Mouse (Mus musculus) embryonic facial prominence, embryonic 15.5 days (tissue): ENCODE results near the gene Acot8. TPM values are rescaled to one million over a fixed set of nuclear protein-coding genes. Genes with fewer than 3 reads are reported as not detected.
"Not testable (repeated sequence)": the region's sequence is repeated elsewhere in the genome, so short reads cannot be mapped to it uniquely, and the experiment has no call there.

ENCODE experiments used
- ATAC-seq: fragments of 200-750 bp; cut with Nextera tagmentation; 2 replicates; pipeline ENCODE4 v1.8.0; 2017; ENCODE audit warnings: low read depth, moderate TSS enrichment; ENCODE audit not compliant: insufficient number of reproducible peaks, low FRiP score, low TSS enrichment
- H3K27ac ChIP-seq: fragments of 300-500 bp; sonication (generic); replicated peaks from 2 replicates; pipeline ENCODE4 v1.5.1; 2015; ENCODE audit warnings: mild to moderate bottlenecking, inconsistent platforms
- H3K27me3 ChIP-seq: fragments of 300-500 bp; sonication (generic); 2 replicates; pipeline ENCODE4 v1.6.1; 2015; ENCODE audit warnings: inconsistent platforms
- H3K36me3 ChIP-seq: fragments of 300-500 bp; sonication (generic); 2 replicates; pipeline ENCODE4 v1.6.1; 2015; ENCODE audit warnings: mild to moderate bottlenecking, inconsistent platforms
- H3K4me1 ChIP-seq: fragments of 300-500 bp; sonication (generic); 2 replicates; pipeline ENCODE4 v1.6.1; 2015; ENCODE audit warnings: inconsistent platforms
- H3K4me2 ChIP-seq: fragments of 300-500 bp; sonication (generic); replicated peaks from 2 replicates; pipeline ENCODE4 v1.6.1; 2015; ENCODE audit warnings: mild to moderate bottlenecking, inconsistent platforms
- H3K4me3 ChIP-seq: fragments of 300-500 bp; sonication (generic); replicated peaks from 2 replicates; pipeline ENCODE4 v1.5.1; 2015; ENCODE audit warnings: mild to moderate bottlenecking, inconsistent platforms
- H3K9ac ChIP-seq: fragments of 300-500 bp; sonication (generic); 2 replicates; pipeline ENCODE4 v1.6.1; 2015; ENCODE audit warnings: inconsistent platforms
- H3K9me3 ChIP-seq: fragments of 300-500 bp; sonication (generic); replicated peaks from 2 replicates; pipeline ENCODE4 v1.6.1; 2016; ENCODE audit warnings: inconsistent platforms
- WGBS: fragments of 180-500 bp; shearing (Covaris S2); methylation state at CpG from one replicate; pipeline ENCODE4 v1.1.7; 2015; 5-methylcytosine and 5-hydroxymethylcytosine counted together
- polyA plus RNA-seq: library from polyadenylated mRNA; unstranded; fragments of >200 nt; fragmentation: Nextera tagmentation; extraction: Ambion mirVana; gene quantifications from 2 replicates; pipeline ENCODE4 v1.2.1, GENCODE M21; 2015

Acot8 gene
- polyA plus RNA-seq, 1 experiment from 2014 or later: 20.9 TPM

DNA sequence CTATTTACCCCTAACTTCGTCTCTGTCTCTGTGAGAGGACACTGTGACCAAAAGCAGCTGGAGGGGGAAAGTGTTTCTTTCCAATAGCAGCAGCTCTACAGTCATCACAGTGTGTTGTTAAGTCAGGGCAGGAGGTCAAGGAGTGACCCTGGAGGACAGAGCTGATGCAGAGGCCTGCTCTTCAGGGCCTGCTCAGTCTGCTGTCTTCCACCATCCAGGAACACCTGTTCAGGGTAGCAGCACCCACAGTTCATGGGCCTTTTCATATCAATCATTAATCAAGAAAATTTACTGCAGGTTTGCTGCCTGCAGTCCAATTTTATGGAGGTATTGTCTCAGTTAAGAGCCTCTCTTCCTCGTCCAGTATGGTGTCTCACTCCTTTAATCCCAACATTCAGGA lies 8.9 kb upstream of the Acot8 start:
- H3K4me3 ChIP-seq: no peak overlapping the region
- no peaks in the 10 kb centered on the region for H3K27me3 ChIP-seq
- 58% methylated on average over 2 of the region's 2 CpGs for WGBS
- no peak overlapping the region for H3K9ac ChIP-seq
- no peak overlapping the region for H3K4me2 ChIP-seq
- H3K36me3 ChIP-seq: 0 out of 2 replicates have a peak, but pooled peaks cover 6% of the 10 kb centered on the region
- H3K9me3 ChIP-seq: no peaks in the 10 kb centered on the region
- ATAC-seq: no peak
- H3K4me1 ChIP-seq: 0 out of 2 replicates have a peak, but pooled peaks cover 9% of the 10 kb centered on the region
- no peak overlapping the region for H3K27ac ChIP-seq

- H3K4me1 ChIP-seq: peaks cover 30% of the 10 kb centered on the region
- H3K9me3 ChIP-seq: no peaks in the 10 kb centered on the region
- H3K27ac ChIP-seq: no peak overlapping the region
- no peak for ATAC-seq
- WGBS: 59% methylated on average over 7 of the region's 7 CpGs
- no peaks in the 10 kb centered on the region for H3K27me3 ChIP-seq
- peaks cover 16% of the 10 kb centered on the region for H3K36me3 ChIP-seq
- no peak overlapping the region for H3K4me2 ChIP-seq
- H3K9ac ChIP-seq: no peak overlapping the region
- H3K4me3 ChIP-seq: no peak overlapping the region
Observed at GRCm38 (mm10) chr2:164806614-164807013, 1.9 kb upstream of the Acot8 start.

DNA sequence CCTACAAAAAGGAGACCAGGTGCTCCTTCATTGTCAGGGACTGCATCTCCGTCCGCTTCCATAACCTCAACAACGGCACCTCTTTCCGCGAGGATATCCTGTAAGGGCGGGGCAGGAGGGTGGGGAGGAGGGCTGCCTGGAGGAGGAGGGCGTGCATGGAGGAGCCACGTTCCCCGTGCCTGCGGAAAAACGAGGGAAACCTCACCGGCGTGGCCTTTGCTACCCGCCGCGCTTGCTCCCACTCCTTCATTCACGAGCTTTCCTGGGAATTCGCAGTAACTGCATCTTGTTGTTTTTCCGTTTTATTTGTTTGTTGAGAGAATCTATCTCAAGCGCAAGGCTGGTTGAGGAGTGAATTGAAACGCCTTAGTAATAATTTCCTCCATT lies 643 bp upstream of the Acot8 start:
- peak; percentile 45 for ATAC-seq
- H3K9me3 ChIP-seq: no peaks in the 10 kb centered on the region
- peak overlapping the region; percentile 71 for H3K9ac ChIP-seq
- H3K27ac ChIP-seq: peak overlapping the region; percentile 86
- H3K36me3 ChIP-seq: peaks cover 28% of the 10 kb centered on the region
- peak overlapping the region; percentile 92 for H3K4me3 ChIP-seq
- no peaks in the 10 kb centered on the region for H3K27me3 ChIP-seq
- WGBS: 2% methylated on average over 21 of the region's 21 CpGs
- H3K4me2 ChIP-seq: peak overlapping the region; percentile 82
- H3K4me1 ChIP-seq: peaks cover 30% of the 10 kb centered on the region

DNA sequence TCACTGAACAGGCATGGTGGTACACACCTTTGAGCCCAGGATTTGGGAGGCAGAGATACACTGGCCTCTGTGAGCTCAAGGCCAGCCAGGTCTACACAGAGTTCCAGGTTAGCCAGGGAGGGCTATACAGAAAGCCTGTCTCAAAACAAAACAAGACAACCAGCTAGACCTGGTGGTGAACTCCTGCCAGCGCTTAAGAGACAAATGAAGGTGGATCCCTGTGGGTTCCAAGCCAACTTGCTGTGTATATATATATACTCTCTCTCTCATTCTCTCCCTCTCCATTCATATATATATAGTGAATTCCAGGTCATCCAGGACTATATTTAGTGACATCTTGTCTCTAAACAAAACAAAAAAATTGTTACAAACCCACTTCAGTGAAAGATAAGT lies 765 bp downstream of the Acot8 start:
- Histone ChIP-seq H3K9ac (peak overlapping the region; percentile 83), H3K4me1 (peaks cover 30% of the 10 kb centered on the region), H3K36me3 (peaks cover 39% of the 10 kb centered on the region), H3K27me3 (no peaks in the 10 kb centered on the region), H3K9me3 (no peaks in the 10 kb centered on the region), H3K4me2 (peak overlapping the region; percentile 63), H3K4me3 (peak overlapping the region; percentile 92), H3K27ac (peak overlapping the region; percentile 89; the same call in 1 of the 2 replicates)
- ATAC-seq: no peak
- 77% methylated on average over 1 of the region's 1 CpGs for WGBS

- Histone ChIP-seq H3K9me3 (no peaks in the 10 kb centered on the region), H3K27ac (no peak overlapping the region), H3K4me3 (peak overlapping the region; percentile 92), H3K4me1 (peaks cover 30% of the 10 kb centered on the region), H3K36me3 (peaks cover 39% of the 10 kb centered on the region), H3K4me2 (peak overlapping the region; percentile 63), H3K27me3 (no peaks in the 10 kb centered on the region), H3K9ac (peak overlapping the region; percentile 21; the same call in 1 of the 2 replicates)
- no peak for ATAC-seq
- 86% methylated on average over 16 of the region's 16 CpGs for WGBS
Observed at GRCm38 (mm10) chr2:164803201-164803920, 1.3 kb downstream of the Acot8 start.

DNA sequence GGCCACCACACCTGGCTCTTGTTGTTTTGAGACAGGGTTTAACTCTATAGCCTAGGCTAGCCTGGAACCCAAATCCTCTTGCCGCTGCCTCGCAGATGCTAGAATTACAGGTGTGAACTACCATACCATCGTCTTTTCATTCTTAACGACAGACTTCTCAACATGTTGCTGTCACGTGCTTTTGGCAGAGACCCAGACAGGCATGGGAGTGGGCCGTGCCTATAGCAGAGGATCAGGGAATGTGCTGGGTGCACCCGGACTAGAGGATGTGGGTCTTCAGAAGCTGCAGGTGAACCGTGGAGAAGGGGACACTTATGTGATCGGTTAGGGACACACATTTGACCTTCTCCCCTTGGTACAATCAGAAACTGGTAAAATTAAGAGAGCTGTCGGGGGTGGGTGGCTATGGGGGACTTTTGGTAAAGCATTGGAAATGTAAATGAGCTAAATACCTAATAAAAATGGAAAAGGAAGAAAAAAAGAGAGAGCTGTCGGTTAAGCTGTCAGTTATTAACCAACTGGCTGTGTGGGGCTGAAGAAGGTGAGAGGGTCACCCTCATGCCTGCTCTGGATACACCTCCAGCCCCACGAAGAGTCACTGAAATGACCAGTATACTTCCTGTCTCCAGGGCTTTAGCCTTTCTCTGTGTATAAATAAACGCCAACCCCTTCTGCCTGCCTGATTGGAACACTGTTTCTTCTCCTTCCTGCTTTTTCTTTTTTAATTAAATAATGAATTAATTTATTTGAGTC lies 4.3 kb downstream of the Acot8 start:
- Histone ChIP-seq H3K27me3 (no peaks in the 10 kb centered on the region), H3K4me3 (no peak overlapping the region), H3K9me3 (no peaks in the 10 kb centered on the region), H3K4me1 (peaks cover 18% of the 10 kb centered on the region), H3K27ac (no peak overlapping the region), H3K36me3 (peaks cover 61% of the 10 kb centered on the region), H3K4me2 (no peak overlapping the region), H3K9ac (no peak overlapping the region)
- WGBS: 88% methylated on average over 13 of the region's 13 CpGs
- no peak for ATAC-seq

DNA sequence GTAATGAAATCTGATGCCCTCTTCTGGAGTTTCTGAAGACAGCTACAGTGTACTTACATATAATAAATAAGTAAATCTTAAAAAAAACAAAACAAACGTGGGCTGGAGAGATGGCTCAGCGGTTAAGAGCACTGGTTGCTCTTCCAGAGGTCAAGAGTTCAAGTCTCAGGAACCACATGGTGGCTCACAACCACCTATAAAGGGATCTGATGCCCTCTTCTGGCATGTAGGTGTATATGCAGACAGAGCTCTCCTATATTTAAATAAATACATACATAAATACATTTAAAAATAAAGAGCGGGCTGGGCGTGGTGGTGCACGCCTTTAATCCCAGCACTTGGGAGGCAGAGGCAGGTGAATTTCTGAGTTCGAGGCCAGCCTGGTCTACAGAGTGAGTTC lies 6.1 kb downstream of the Acot8 start:
- not testable (repeated sequence) for H3K4me2 ChIP-seq, H3K9ac ChIP-seq, H3K27me3 ChIP-seq, H3K27ac ChIP-seq, H3K4me3 ChIP-seq, H3K9me3 ChIP-seq, H3K4me1 ChIP-seq, ATAC-seq
- H3K36me3 ChIP-seq: peaks cover 74% of the 10 kb centered on the region
- WGBS: 76% methylated on average over 6 of the region's 6 CpGs

DNA sequence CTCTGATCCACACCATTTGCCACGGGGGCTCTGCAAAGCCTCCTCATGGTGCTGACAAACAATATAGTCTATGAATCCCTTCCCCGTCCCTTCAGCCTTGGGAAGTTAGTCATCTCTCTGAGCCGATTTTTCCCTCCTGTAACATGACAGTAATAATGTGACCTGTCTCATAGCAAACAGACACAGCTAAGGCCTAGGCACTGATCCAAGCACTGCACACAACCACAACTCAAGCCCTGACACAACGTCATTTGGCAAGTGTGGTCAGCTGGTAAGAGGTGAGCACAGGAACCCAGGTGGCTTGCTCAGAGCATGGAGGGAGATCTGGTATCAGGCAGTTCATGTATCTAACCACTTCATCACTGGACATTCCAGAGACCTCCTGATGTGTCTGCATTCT lies 8.8 kb downstream of the Acot8 start:
- no peak overlapping the region for H3K4me2 ChIP-seq
- no peaks in the 10 kb centered on the region for H3K4me1 ChIP-seq
- H3K9me3 ChIP-seq: no peaks in the 10 kb centered on the region
- ATAC-seq: no peak
- no peak overlapping the region for H3K9ac ChIP-seq
- no peaks in the 10 kb centered on the region for H3K27me3 ChIP-seq
- H3K36me3 ChIP-seq: peaks cover 82% of the 10 kb centered on the region
- 72% methylated on average over 4 of the region's 4 CpGs for WGBS
- H3K27ac ChIP-seq: no peak overlapping the region
- H3K4me3 ChIP-seq: no peak overlapping the region

- Histone ChIP-seq H3K4me1 (no peaks in the 10 kb centered on the region), H3K27ac (no peak overlapping the region), H3K36me3 (peaks cover 76% of the 10 kb centered on the region), H3K9ac (no peak overlapping the region), H3K27me3 (no peaks in the 10 kb centered on the region), H3K9me3 (no peaks in the 10 kb centered on the region), H3K4me3 (no peak overlapping the region), H3K4me2 (no peak overlapping the region)
- 0 out of 2 replicates have a peak, but pooled peaks have one; percentile 45 for ATAC-seq
- 30% methylated on average over 5 of the region's 5 CpGs for WGBS
Observed at GRCm38 (mm10) chr2:164794293-164794692, 10.4 kb downstream of the Acot8 start.

DNA sequence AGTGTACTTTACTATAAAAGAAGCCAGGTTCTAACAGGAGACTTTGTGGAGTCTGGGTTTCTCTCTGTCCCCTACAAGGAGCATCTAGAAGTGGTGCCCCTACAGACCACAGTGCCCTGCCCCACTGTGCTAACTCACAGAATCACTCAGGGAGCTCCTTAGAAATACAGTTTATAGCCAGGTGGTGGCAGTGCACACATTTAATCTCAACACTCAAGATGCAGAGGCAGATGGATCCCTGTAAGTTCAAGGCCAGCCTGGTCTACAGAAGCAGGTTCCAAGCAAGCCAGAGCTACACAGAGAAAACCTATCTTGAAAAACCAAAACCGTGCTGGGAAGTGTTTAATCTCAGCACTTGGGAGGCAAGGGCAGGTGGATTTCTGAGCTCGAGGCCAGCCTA lies 10.9 kb downstream of the Acot8 start:
- no peak for ATAC-seq
- H3K4me2 ChIP-seq: no peak overlapping the region
- 81% methylated on average over 2 of the region's 2 CpGs for WGBS
- H3K9me3 ChIP-seq: no peaks in the 10 kb centered on the region
- peaks cover 3% of the 10 kb centered on the region; the same call in 1 of the 2 replicates for H3K4me1 ChIP-seq
- H3K27me3 ChIP-seq: no peaks in the 10 kb centered on the region
- H3K4me3 ChIP-seq: no peak overlapping the region
- H3K36me3 ChIP-seq: peaks cover 73% of the 10 kb centered on the region
- H3K27ac ChIP-seq: no peak overlapping the region
- no peak overlapping the region for H3K9ac ChIP-seq

GRCm38 (mm10) chr2:164793236-164793635 lies 11.4 kb downstream of the Acot8 start:
- peaks cover 69% of the 10 kb centered on the region for H3K36me3 ChIP-seq

More at GRCm38 (mm10) chr2:164793236-164793635, 11.4 kb downstream of the Acot8 start:
- H3K9ac ChIP-seq: no peak overlapping the region
- H3K4me3 ChIP-seq: no peak overlapping the region
- H3K27me3 ChIP-seq: no peaks in the 10 kb centered on the region
- no peaks in the 10 kb centered on the region for H3K9me3 ChIP-seq
- H3K4me2 ChIP-seq: no peak overlapping the region
- 80% methylated on average over 3 of the region's 3 CpGs for WGBS
- ATAC-seq: no peak
- H3K27ac ChIP-seq: no peak overlapping the region
- peaks cover 8% of the 10 kb centered on the region; the same call in 1 of the 2 replicates for H3K4me1 ChIP-seq
